Mouse (Mus musculus): ENCODE data around the gene Il19.

The Il19 gene

DNA sequence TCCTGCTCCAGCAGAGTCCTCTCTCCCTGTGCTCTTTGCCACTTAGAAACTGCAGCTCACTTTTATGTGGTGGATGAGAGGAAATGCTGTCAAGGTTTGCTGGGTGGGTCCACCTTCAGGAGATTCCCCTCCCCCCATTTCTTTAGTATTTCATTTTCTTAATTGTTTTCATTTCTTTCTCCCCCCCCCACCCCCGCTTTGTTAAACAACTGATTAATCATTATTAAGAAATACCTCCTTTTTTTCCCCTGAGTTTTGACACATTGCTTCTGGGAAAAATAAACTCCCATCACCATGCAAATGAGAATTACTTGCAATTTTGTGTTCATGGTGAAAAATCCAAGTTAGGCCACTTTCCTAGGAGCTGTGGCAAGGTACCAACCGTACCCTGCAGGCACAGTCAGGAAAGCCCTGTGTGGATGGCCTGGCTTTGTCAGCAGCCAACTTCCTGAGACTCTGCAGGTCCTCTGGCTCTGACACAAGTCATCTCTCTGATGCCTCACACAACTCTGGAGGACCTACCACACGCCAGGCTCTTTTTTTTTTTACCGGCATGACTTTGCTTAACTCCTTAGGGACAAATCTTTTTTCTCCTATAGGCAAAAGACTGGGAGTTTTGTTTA, at the start of gene Il19:
Gene Il19, minus strand, starts transcription at position 51 of the 623 bp plus-strand sequence.
- no peak for DNase-seq

- DNase-seq, result no peak
Observed at GRCm38 (mm10) chr1:130989331-130989730, 49.4 kb upstream of the Il19 start.

DNA sequence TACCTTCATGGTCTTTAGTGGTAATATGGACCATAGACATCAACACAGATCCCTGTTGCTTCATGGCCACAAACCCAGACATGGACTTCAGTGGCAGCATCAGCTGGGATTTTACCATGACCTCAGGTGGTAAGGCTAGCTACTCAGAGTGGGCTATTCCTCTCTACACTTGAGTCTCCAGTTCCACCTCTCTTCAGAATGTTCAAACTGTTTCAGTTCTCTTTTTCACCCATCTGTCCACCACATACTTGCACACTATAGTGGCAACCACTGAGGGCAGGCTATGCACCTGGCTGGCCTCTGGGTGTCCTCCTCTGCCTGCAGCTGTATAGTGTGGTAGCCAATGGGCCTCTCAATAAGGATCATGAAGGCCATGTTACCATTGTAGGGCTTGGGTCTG, 47.5 kb upstream of the Il19 start:
- no peak for DNase-seq

GRCm38 (mm10) chr1:130987001-130987400, 47.1 kb upstream of the Il19 start:
- DNase-seq, result peak; percentile 80

DNA sequence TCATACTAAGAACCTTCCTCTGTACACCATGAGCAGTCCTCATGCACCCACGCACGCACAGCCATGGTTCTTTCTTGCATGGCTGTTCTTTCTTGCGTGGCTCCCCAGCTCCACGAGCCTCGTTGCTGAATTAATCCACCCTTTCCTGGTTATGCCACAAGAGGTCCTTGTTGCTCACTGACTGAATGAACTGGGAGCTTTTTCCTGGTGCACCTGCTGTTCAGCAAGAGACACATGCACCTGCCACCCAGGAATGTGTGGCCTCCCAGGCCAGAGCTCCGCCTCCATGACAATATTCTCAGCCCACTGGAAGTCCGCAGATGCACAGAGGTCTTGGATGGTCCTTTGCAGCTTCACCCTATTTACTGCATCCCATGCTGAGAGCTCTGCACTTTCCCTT, 44.5 kb upstream of the Il19 start:
- DNase-seq, result peak; percentile 75

DNA sequence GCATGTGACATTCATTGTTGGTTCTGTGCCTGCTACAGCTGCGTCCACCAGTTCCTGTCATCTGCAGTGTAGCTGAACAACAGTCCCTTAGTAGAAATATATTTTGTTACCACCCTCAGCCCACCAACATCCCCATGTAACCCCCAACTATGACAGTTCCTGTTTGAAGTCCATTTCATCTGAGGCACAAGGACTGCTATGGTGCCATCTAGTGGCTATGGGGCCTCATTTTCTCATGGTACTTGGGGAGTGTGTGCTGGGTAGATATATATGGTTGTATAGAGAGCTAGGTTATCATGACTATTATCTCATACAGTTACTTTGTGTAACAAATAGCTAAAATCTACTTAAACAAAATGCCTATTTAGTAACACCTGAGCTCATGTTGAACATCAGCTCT, 39.5 kb upstream of the Il19 start:
- DNase-seq, result no peak

DNA sequence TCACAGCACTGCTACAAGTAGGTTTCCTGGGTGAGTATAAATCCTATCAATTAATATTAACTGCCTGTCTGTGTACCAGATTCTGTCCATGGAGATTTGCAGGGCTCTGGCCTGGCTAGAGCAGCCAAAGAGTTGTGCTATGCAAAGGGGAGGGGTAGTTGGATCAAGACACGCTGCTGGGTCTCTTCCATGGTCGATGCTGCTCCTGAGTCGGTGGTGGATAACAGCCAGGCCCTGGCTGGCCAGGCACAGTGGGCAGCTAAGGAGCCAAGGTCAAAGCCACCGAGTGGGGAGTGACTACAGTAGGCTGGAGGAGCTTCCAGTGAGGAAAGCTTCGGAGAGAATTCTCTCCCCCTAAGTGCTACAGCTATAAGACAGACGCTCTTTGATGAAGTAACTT, 24.0 kb upstream of the Il19 start:
- peak; percentile 90 for DNase-seq

DNA sequence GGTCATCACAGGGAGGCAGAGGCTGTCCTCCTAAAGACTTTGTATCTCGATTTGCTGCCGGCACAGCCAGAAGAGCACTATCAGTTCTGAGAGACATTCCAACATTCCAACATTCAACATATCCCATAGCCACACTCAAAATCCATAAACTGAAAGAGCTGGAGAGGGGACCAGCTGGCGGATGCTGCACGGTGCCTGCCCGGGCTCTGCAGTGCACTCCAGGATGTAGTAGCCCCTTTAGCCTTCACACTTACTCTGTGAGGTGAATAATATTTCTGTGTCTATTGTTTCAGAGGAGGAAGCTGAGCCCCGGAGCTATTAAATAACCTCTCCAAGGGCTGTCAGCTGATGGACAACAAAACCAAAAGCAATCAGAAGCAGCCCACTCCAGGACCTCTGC, 7.0 kb upstream of the Il19 start:
- DNase-seq, result no peak

- DNase-seq, result no peak
Observed at GRCm38 (mm10) chr1:130941801-130942200, 1.9 kb upstream of the Il19 start.

DNA sequence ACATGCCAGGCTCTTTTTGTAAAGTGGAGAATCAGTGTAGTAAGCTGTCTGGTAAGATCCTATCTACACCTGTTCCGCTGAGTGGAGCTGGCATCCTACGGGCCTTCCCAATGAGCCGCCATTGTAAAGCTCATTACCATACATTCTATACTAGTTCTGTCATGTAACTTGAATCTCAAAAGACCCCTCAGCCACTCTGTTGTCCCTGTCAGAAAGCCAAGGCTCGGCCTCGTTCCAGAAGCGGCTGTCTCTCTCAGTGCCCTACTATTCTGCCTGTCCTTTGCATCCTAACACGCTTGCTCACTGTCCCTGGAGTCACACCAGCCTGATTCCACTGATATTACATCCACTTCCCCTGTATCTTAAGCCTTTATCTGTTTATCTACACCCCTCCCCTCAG, 1.7 kb downstream of the Il19 start:
- no peak for DNase-seq

DNA sequence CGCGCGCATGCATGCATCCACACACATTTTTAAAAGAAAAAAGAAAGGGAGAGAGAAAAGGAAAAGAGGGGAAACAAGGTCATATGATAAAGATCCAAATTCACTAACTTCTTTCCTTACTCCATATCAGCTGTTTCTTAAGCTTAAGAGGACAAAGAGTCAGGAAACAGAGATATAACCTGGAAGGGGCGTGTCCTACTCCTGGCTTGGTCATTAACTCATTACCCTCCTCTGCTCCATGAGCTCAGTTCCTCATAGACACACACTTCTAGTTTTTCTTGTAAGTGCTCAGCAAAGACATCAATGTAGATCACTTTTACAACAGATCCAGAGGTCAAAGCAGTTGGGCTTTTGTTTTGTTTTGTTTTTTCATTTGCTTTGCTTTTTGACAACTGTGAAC, 2.7 kb downstream of the Il19 start:
- no peak for DNase-seq

GRCm38 (mm10) chr1:130936351-130936750, 3.6 kb downstream of the Il19 start:
- no peak for DNase-seq

DNA sequence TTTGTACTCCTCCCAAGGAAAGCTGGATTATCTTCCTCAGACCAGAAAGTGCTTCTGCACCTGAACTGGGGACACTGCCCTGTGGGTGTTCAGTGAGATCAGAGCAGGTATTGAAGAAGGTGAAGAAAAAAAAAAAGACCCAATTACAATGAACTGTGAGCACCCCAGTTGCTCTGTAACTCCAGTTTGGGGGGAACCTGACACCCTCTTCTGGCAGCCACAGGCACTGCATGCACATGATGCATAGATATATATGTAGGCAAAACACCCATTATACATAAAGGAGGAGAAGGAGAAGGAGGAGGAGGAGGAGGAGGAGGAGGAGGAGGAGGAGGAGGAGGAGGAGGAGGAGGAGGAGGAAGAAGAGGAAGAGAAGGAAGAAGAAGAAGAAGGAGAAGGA, 13.4 kb downstream of the Il19 start:
- DNase-seq, result no peak

GRCm38 (mm10) chr1:130918323-130918980, 21.5 kb downstream of the Il19 start:
- peak; percentile 59 for DNase-seq

DNA sequence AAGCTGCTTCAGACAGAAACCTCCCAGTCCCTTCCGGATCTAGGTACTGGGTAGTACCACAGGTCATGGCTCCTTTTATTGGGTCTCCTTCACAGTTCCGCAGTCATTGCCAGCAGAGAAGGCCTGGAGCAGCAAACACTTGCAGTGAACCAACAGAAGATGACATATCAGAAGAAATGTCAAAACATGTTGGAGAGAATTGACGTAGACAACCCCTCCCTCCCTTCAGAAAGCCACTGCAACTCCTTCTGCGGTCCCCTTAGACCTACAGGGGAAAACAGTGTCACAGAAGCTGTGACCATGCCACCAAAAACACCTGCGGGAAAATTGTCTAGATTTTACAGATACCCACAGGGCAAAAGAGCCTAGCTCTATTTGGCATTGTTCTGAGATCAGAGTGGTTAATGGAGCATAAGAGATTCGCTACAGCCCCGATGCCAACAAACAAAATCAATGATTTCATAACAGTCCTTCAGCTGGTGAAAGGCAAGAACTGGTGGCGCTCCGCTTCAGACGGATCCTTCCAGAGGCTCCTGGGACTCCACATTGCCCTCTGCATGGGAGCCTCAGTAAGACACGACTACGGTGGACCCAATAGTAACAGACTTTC, 28.4 kb downstream of the Il19 start, which contains the start of gene Il20:
Gene Il20, minus strand, starts transcription at position 51 of the 610 bp plus-strand sequence.
- peak; percentile 64 for DNase-seq

- DNase-seq, result no peak
Observed at GRCm38 (mm10) chr1:130902505-130902904, 37.4 kb downstream of the Il19 start.

DNA sequence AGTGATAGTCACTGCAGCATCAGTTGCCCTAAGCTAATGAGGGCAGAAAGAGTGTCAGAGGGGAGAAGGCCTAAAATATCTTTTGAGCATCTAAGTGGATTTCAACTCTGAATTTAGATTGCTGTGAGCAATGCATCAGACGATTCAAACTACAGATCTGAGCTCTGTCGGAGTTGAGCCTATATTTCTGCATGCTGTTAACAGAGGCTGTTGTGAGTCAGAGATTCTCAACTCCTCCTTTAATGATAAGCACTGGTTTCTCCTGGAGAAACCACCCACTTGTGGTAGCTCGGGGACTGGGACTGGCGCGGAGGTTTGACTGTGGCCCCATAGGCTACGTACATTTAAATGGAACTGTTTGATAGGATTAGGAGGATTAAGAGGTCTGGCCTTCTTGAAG, 45.4 kb downstream of the Il19 start:
- peak; percentile 55 for DNase-seq

- DNase-seq, result peak; percentile 40
Observed at GRCm38 (mm10) chr1:130893329-130894040, 46.4 kb downstream of the Il19 start.

DNA sequence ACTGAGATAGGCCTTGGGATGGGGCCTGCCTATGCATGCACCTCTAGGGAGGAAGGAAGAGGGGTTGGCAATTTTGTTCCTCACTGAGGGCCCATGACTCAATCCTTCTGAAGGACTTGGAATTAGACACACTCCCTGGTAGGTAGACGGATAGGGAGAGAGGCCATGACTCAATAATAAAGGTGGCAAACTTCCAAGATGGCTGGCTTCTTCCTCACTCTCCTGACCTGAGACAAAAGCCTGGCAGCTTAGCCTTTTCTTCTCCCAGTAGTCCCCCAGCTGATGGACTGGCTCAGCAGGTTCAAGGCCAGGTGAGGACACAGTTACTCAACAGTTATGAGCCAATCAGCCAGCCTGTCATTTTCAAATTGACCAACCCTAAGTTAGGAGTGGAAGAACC, 47.5 kb downstream of the Il19 start:
- DNase-seq, result peak; percentile 65

GRCm38 (mm10) chr1:130887354-130887753, 52.6 kb downstream of the Il19 start, which contains the start of gene Il24:
TSS of gene Il24 (minus strand) at chr1:130887454.
- no peak for DNase-seq

GRCm38 (mm10) chr1:130883146-130883545, 56.8 kb downstream of the Il19 start:
- DNase-seq, result peak; percentile 51
